Mouse (Mus musculus): ENCODE data around the gene Astl. TPM values are rescaled to one million over a fixed set of nuclear protein-coding genes. Genes with fewer than 3 reads are reported as not detected.

Gene Astl
- polyA plus RNA-seq, 1 experiment: not detected

DNA sequence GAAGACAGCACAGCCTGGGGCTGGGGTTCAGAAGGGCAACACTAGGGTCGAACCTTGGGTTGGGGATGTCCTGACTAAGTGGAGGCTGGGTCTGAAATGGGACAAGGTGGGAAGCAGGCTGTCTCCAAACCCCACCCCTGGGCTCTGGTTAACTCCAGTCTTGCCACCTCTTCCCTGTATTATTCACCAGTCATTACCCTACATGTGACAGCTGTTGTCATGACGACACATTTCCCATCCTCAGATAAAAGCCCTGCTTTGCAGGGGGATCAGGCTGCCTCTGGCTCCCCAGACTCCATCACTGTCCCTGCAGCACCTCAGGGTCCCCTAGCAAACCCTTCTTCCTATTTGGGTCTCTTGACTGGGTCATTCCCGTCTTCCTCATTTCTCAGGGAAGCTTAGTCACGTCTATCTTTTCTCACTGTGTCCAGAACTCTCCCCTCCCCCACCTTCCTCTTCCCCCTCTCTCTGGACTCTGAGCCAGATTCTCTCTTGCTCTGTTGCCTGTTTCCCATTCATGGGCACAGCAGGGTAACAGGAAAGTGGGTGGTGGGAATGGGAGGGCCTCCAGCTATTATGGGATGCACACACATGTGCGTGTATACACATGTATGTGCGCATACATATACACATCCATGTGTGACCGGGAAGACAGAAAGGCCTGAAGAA is 39.6 kb downstream of the Astl start:
- WGBS: 67% methylated on average over 7 of the region's 7 CpGs
- TF ChIP-seq CTCF (IDR thresholded peaks at IDR 0.05; ENCODE audit: insufficient read depth, low read depth, low read length) (no peak), POLR2A (IDR thresholded peaks at IDR 0.05; ENCODE audit: insufficient read depth, low read depth, low read length) (no peak)
- Histone ChIP-seq H3K27ac (ENCODE audit: insufficient read depth, low read depth, low read length) (no peak overlapping the region), H3K4me1 (ENCODE audit: control insufficient read depth, insufficient read depth, low read length) (peaks cover 21% of the 10 kb centered on the region), H3K4me3 (ENCODE audit: insufficient read depth, low read depth, low read length) (no peak overlapping the region)

DNA sequence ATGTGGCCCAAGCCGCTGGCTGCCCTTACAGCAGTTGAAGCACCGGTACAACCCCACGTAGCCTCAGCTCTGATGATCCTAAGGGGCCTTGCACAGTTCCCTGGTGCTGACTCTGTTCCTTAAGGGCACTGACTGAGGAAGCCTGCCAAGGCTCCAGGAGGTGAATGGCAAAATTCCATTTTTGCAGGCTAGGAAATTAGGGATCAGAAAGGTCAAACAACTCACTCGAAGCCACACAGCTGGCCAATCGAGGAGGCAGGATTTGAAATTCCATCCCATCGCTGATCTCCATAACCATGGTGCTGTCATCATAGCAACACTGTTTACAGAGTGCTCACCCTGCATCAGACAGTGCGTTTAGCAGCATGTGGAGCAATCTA is 40.2 kb downstream of the Astl start:
- Histone ChIP-seq H3K4me3 (ENCODE audit: insufficient read depth, low read depth, low read length) (no peak overlapping the region), H3K4me1 (ENCODE audit: control insufficient read depth, insufficient read depth, low read length) (peaks cover 21% of the 10 kb centered on the region), H3K27ac (ENCODE audit: insufficient read depth, low read depth, low read length) (no peak overlapping the region)
- TF ChIP-seq POLR2A (IDR thresholded peaks at IDR 0.05; ENCODE audit: insufficient read depth, low read depth, low read length): no peak
- no peak for TF ChIP-seq CTCF (IDR thresholded peaks at IDR 0.05; ENCODE audit: insufficient read depth, low read depth, low read length)
- WGBS: 81% methylated on average over 7 of the region's 7 CpGs

- TF ChIP-seq POLR2A (IDR thresholded peaks at IDR 0.05; ENCODE audit: insufficient read depth, low read depth, low read length) (no peak), CTCF (IDR thresholded peaks at IDR 0.05; ENCODE audit: insufficient read depth, low read depth, low read length) (no peak)
- Histone ChIP-seq H3K27ac (ENCODE audit: insufficient read depth, low read depth, low read length) (no peak overlapping the region), H3K4me1 (ENCODE audit: control insufficient read depth, insufficient read depth, low read length) (peaks cover 21% of the 10 kb centered on the region), H3K4me3 (ENCODE audit: insufficient read depth, low read depth, low read length) (no peak overlapping the region)
- WGBS: 88% methylated on average over 3 of the region's 3 CpGs
These were observed 40.8 kb downstream of the Astl start for GRCm38 (mm10) chr2:127379250-127379649.

DNA sequence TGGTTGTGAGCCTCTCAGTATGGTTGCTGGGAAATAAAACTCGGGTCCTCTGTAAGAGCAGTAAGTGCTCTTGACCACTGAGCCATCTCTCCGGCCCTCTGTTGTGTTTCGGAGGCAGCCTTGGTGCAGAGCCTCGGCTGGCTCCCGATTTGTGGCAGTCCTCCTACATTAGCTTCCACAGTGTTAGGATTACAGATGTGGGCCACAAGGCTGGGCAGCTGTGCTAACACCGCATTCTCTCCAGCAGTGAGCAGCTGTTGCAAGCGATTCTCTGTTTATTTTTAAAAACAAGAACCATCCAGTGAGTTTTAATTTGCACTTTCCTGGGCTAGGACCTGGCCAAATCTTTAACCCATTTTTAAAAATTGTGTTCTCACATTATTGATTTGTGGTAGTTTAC is 45.4 kb downstream of the Astl start:
- Histone ChIP-seq H3K27ac (ENCODE audit: insufficient read depth, low read depth, low read length) (no peak overlapping the region), H3K4me1 (ENCODE audit: control insufficient read depth, insufficient read depth, low read length) (no peaks in the 10 kb centered on the region), H3K4me3 (ENCODE audit: insufficient read depth, low read depth, low read length) (no peak overlapping the region)
- WGBS: 58% methylated on average over 7 of the region's 7 CpGs
- no peak for TF ChIP-seq POLR2A (IDR thresholded peaks at IDR 0.05; ENCODE audit: insufficient read depth, low read depth, low read length)
- no peak for TF ChIP-seq CTCF (IDR thresholded peaks at IDR 0.05; ENCODE audit: insufficient read depth, low read depth, low read length)

DNA sequence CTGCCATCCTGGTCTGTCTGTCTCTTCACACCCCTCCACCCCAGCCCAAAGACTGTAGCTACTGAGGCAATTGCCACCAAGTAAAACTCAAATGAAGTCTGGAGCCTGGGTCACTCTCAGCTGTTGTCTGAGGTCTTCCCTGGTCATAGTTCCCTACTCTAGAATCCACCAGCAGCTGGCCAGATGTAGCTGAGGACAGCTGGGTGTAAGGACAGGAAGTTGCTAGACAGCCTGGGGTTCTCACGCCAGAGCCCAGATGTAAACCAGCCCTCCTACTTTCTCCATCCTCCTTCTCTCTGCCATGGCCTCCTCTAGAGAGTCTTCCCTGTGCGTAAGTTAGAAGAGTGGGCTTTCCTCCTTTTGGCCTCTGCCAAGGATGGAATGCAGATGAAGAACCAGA is 49.1 kb downstream of the Astl start:
- H3K4me1 ChIP-seq (ENCODE audit: control insufficient read depth, insufficient read depth, low read length): no peaks in the 10 kb centered on the region
- H3K4me3 ChIP-seq (ENCODE audit: insufficient read depth, low read depth, low read length): no peak overlapping the region
- H3K27ac ChIP-seq (ENCODE audit: insufficient read depth, low read depth, low read length): no peak overlapping the region
- TF ChIP-seq CTCF (IDR thresholded peaks at IDR 0.05; ENCODE audit: insufficient read depth, low read depth, low read length): no peak
- TF ChIP-seq POLR2A (IDR thresholded peaks at IDR 0.05; ENCODE audit: insufficient read depth, low read depth, low read length): no peak
- 91% methylated on average over 2 of the region's 2 CpGs for WGBS

DNA sequence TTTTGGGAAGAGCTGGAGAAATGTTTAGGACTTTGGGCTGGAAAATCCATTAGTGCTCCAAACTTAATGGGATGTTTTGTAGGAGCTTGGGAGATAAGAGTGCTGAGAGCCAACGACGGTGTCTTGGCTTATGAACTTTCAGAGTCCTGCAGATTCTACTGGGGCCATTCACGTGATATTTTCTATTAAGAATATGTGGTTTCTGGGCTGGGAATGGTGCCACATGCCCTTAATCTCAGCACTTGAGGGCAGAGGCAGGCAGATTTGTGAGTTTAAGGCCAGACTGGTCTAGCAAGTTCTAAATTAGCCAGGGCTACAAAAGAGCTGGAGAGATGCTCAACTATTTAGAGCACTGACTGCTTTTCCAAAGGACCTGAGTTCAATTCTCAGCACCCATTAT is 51.9 kb downstream of the Astl start:
- H3K4me1 ChIP-seq (ENCODE audit: control insufficient read depth, insufficient read depth, low read length): no peaks in the 10 kb centered on the region
- no peak overlapping the region for H3K4me3 ChIP-seq (ENCODE audit: insufficient read depth, low read depth, low read length)
- no peak for TF ChIP-seq CTCF (IDR thresholded peaks at IDR 0.05; ENCODE audit: insufficient read depth, low read depth, low read length)
- no peak for TF ChIP-seq POLR2A (IDR thresholded peaks at IDR 0.05; ENCODE audit: insufficient read depth, low read depth, low read length)
- 91% methylated on average over 3 of the region's 3 CpGs for WGBS
- H3K27ac ChIP-seq (ENCODE audit: insufficient read depth, low read depth, low read length): no peak overlapping the region

DNA sequence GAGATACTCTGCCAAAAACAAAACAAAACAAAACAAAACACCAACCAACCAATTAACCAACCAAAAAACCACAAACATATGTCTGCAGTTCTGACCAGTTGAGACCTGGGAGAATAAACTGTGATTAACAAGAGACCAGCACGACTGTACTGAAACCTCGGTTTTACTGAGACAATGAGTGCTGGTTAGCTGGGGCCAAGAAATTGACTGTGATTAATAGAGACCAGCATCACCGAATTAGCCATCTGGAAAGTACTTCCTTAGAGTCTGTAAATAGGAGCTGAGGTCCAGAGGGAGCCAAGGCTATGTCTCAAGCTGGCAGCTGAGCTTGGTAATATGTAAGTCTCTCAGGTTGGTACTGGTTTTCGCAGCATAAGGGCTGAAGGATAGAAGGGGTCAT is 52.4 kb downstream of the Astl start:
- TF ChIP-seq POLR2A (IDR thresholded peaks at IDR 0.05; ENCODE audit: insufficient read depth, low read depth, low read length) (no peak), CTCF (IDR thresholded peaks at IDR 0.05; ENCODE audit: insufficient read depth, low read depth, low read length) (no peak)
- H3K4me3 ChIP-seq (ENCODE audit: insufficient read depth, low read depth, low read length): no peak overlapping the region
- 38% methylated on average over 4 of the region's 4 CpGs for WGBS
- H3K27ac ChIP-seq (ENCODE audit: insufficient read depth, low read depth, low read length): no peak overlapping the region
- no peaks in the 10 kb centered on the region for H3K4me1 ChIP-seq (ENCODE audit: control insufficient read depth, insufficient read depth, low read length)

GRCm38 (mm10) chr2:127391323-127391722 is 52.9 kb downstream of the Astl start:
- Histone ChIP-seq H3K4me1 (ENCODE audit: control insufficient read depth, insufficient read depth, low read length) (no peaks in the 10 kb centered on the region), H3K27ac (ENCODE audit: insufficient read depth, low read depth, low read length) (no peak overlapping the region), H3K4me3 (ENCODE audit: insufficient read depth, low read depth, low read length) (no peak overlapping the region)
- WGBS: 70% methylated on average over 3 of the region's 3 CpGs
- TF ChIP-seq POLR2A (IDR thresholded peaks at IDR 0.05; ENCODE audit: insufficient read depth, low read depth, low read length) (no peak), CTCF (IDR thresholded peaks at IDR 0.05; ENCODE audit: insufficient read depth, low read depth, low read length) (no peak)

DNA sequence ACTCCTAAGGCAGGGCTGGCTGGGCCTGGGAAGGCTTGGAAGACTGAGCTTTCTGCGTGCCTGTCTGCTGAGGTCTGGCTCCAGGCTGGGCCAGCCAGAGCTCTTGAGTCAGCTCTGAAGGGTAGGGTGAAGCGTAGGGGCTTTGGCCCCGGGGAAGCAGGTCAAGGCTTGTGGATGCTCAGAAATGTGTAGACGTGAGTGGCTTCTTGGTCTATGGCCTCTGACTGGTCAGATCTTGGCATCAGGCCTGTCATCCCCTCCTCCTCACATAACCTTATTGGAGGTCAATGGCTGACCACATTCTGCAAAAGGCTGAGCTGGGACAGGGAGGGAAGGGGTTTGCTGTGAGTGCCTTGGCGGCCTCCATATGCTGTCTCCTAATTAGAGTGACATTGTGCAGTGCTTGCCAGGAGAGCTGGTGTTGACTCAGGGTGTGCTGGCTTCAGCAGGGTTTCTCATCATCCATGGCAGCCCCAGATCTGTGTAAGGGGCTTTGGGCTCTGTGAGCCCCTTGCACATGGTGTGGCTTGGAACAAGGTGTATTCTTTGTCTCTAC is 56.2 kb downstream of the Astl start:
- 94% methylated on average over 5 of the region's 5 CpGs for WGBS
- H3K4me3 ChIP-seq (ENCODE audit: insufficient read depth, low read depth, low read length): no peak overlapping the region
- no peak for TF ChIP-seq CTCF (IDR thresholded peaks at IDR 0.05; ENCODE audit: insufficient read depth, low read depth, low read length)
- TF ChIP-seq POLR2A (IDR thresholded peaks at IDR 0.05; ENCODE audit: insufficient read depth, low read depth, low read length): no peak

More for the DNA sequence above, 56.2 kb downstream of the Astl start:
- H3K4me1 ChIP-seq (ENCODE audit: control insufficient read depth, insufficient read depth, low read length): no peaks in the 10 kb centered on the region
- H3K27ac ChIP-seq (ENCODE audit: insufficient read depth, low read depth, low read length): no peak overlapping the region
